Mouse (Mus musculus) left cerebral cortex, adult 6 months (tissue): Measurements from ENCODE around the gene Lrr1. TPM values are rescaled to one million over a fixed set of nuclear protein-coding genes. Genes with fewer than 3 reads are reported as not detected.

Source experiments
- long read RNA-seq, 2 experiments: library from polyadenylated mRNA; unstranded; transcript quantifications; one replicate each; pipeline ENCODE4 v2.0.0; 2019 to 2020
- polyA plus RNA-seq: library from polyadenylated mRNA; unstranded; fragments of <200 nt; fragmentation: Nextera tagmentation; gene quantifications from 2 replicates; pipeline ENCODE4 v1.2.3, GENCODE M21; 2021

Lrr1 gene
- not detected in 2 replicates for polyA plus RNA-seq
- long read RNA-seq, experiment 1 = 0 reads
- long read RNA-seq, experiment 2 = 0 reads

DNA sequence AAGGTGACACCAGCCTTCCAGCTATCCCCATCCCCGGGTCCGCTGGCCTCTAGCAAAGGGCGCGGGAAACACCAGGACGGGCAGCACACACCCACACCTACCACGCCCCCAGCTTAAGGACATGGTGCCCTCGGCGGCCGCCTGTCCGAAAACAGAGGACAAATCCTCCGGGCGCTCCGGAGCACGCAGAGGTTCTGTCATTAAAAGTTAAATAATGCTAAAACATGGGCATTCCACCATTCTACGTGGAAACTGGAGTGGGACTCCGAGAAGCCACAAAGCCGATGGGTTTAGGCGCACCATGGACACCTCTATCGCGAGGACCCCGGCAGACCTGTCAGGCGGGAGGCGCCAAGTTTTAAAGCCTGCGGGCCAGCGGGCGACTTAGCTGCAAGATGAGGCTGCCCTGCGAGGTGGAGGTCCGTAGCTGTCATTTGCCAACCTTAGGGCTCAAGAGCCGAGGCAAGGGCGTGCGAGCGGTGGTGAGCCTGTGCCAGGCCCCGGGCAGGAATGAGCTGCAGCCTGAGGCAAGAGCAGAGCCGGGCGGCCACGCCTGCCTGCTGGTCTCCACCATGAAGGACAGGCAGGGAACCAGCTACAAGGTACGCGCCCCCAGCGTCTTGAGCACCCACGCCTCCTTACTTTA is at the start of gene Lrr1:
Gene Lrr1 (plus strand): TSS at position 354 of the 646 bp plus-strand sequence.

DNA sequence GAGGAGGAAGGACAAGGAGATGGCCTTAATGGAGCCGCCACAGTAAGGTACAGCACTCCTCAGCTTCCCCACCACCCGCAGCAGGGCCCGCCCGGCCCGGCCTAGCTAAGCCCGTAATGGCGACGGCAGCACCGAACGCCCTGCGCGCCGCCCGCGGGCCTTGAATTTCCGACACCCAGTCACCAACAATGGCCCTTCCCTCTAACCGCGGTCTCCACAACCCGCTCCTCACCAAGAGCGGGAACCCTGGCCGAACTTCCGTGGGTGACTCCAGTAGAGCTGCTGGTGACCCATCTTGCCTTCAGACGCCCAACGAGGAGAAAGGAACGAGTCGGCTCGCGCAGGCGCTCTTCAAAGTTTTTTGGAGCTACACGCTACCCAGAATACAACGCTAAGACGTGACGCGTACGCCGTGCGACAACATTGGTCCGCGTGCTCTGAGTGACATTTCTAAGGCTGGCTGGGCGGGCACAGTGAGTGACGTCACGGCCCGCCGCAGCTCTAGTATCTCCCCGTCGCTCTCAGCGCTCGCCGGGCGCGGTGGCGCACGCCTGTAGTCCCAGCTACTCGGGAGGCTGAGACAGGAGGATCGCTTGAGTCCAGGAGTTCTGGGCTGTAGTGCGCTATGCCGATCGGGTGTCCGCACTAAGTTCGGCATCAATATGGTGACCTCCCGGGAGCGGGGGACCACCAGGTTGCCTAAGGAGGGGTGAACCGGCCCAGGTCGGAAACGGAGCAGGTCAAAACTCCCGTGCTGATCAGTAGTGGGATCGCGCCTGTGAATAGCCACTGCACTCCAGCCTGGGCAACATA is 9.6 kb upstream of the Lrr1 start, which contains the start of gene Rps29:
Gene Rps29 (minus strand): TSS at position 422 of the 813 bp plus-strand sequence.

DNA sequence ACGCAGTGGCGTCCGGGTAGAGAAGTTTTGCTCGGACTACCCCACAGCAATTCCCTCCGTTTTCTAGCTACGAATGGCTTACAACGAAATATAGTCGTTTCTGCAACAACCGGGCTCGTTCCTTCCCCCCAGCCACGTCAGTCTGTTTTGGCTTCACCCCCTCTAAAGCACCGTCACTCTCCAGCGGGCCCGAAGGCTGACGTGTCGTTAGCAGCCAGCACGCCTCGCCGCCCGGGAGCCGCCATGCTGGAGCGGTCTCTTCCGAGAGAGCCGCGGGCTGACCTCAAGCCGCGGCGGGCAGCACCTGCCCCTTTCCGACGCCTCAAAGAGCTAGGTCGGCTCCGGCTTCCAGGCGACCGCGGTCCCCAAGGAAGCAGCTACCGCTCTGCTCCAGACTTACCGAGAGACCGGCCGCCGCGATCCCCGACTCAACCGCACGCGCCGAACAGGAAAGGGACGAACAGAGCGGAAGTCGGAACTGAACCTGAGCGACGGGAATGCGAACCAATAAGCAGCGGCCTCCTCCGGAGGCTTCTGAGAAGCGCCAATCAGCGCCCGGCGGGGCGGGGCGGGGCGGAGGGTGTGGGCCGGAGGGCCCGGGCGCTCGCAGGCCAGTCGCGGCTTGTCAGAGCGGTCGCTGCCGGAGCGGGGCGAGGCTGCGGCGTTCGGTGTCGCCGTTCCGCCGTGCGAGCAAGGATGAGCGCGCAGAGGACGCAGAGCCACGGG is 15.1 kb downstream of the Lrr1 start, which contains the start of the genes Rpl36al and Mgat2:
Gene Rpl36al (minus strand): TSS at position 501 of the 726 bp plus-strand sequence.
Gene Mgat2 (plus strand): TSS at position 575 of the 726 bp plus-strand sequence.

DNA sequence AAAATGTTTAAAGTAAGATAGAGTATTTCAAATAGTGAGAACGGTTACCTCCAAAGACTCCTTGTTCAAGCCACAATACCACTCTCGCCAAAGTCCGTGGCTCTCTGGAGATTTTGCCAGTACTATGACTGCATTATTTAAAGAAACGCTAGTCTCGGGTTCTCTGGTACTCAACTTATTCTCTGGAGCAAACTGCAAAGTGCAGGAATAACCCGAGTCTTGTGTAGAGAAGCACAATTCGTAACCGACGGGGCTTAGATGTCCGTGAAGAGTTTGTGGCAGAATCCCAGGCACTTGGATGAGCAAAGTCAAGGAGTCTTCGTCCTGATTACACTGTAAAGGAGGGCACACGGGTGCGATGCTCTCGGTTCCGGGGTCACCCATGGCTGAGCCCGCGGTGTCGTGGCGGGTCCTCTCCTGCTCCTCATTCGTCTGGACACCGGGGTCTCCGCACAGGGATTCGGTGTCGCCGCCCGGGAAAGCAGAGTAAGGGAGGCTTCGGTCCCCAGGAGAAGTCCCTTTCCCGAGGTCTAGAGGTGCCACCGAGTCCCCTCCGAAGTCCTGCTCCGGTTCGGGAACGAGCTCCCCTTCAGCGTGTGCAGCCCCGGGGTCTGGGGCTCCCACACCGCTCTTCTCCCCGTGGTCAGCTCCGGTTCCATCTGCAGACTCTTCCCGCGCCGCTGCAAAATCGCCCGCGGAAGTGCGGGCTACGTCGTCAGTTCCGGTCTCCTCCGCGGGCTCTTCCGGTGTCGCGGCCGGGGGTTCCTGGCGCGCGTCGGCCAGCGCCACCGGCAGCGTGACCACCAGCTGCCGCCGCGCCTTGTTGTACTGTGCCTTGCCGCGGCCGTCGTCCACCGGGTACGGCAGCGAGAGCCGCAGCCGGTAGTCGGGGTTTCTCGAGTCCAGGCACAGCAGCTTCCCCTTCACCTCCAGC is 28.1 kb downstream of the Lrr1 start, which contains the start of gene Gm49383:
Gene Gm49383 (minus strand): TSS at position 661 of the 934 bp plus-strand sequence.

DNA sequence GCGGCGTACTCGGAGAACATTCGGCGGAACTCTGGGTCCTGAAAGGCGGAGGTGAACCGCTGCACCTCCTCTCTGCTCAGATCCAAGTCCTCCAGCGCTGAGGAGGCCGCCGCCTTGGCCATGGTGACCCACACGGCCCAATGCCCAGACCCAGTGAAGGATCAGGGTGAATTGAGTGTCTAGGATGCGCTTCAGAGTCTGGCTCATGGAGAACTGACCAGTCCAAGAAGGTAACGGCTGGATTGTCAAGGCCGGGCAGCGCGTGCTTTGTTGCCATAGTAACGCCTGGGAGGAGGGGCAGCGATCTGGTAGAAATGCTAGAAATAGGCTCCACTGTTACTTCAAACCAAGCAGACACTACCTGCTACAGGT is 29.5 kb downstream of the Lrr1 start, which contains the start of gene Dnaaf2:
Gene Dnaaf2 (minus strand): TSS at position 266 of the 372 bp plus-strand sequence.

DNA sequence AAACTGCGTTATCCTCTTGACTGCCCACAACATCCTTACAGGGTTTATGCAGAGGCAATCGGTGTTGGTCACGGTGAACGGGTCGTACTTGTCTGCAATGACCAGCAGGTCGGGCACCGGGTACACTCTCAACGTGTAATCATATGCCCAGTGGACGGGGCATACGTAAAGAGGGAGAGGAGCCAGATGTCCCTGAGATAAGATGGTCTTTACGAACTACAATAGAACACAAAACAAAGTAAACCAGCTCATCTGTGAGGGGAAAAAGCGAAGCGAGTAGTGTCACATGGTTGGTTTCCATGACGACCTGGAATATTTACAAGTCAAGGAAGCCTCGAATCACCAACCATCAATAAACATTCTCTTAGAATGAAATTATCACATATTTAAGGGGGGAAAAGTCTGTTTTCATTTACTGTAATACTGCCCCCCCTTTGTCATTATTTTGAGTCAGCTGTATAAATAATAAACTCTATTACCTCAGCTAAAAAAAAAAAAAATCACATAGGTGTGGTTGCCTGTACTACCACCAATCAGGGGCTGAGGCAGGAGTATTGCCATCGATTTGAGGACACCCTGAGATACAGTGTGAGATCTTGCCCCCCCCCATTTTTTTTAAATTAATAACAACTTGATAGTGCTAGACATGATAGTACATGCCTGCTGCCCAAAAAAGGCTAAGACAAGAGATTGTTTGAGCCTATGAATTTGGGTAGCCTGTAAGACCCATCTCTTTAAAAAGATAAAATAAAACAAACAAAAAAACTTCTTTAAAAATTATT is 35.6 kb downstream of the Lrr1 start, which contains the start of gene Gm49384:
Gene Gm49384 (minus strand): TSS at position 216 of the 782 bp plus-strand sequence.

DNA sequence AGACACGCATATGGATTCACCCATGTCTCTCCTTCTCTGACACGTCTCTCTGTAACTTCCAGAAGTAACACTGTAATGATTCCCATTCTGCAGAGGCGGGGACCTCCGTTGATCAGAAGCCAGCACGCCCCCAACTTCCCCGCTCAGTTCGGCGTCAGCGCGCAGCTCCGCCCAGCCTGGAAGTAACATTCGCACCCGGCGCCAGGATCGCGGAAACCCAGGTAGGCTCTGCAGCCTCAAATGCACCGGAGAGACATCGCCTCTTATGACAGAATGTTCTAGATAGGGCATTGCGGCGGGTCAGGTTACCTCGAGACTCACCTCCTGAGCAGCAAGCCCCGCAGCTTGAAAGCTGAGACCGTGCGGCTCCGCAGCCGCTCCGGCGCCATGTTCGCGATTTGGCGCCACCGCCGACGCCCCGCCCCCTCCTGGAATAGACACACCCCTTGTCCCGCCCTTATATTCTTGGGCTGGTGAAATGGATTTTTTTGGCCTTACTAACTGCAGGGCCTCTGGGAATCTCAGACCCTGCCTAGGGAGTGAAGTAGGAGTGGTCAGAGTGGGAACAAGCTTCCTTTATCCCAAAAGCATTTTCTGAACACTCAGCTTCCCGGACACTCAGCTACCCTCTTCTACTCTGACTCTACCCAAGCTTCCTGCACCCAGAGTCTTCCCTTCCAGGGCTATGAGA is 59.3 kb downstream of the Lrr1 start, which contains the start of gene Pole2:
Gene Pole2 (minus strand): TSS at position 420 of the 691 bp plus-strand sequence.

Other genes starting within 250 kb of the Lrr1 start
- 6,173 and 6,944 TPM in 2 replicates for gene Rps29, start 9.6 kb upstream of the Lrr1 start, polyA plus RNA-seq
- gene Rpl36al, start 15.3 kb downstream of the Lrr1 start, polyA plus RNA-seq = 698 and 733 TPM in 2 replicates
- gene Mgat2, start 15.3 kb downstream of the Lrr1 start, polyA plus RNA-seq = 29.5 and 31.1 TPM in 2 replicates
- gene Gm49383, start 28.3 kb downstream of the Lrr1 start, polyA plus RNA-seq = 3.1 and 5.5 TPM in 2 replicates
- gene Dnaaf2, start 29.6 kb downstream of the Lrr1 start, polyA plus RNA-seq = 3.8 and 5.0 TPM in 2 replicates
- 1.1 and 3.3 TPM in 2 replicates for gene Gm49384, start 35.5 kb downstream of the Lrr1 start, polyA plus RNA-seq
- gene Pole2, start 59.4 kb downstream of the Lrr1 start, polyA plus RNA-seq = 0.20 and 0.32 TPM in 2 replicates
- 24.6 and 28.6 TPM in 2 replicates for gene Klhdc1, start 72.4 kb downstream of the Lrr1 start, polyA plus RNA-seq
- gene Klhdc2, start 127.9 kb downstream of the Lrr1 start, polyA plus RNA-seq = 84.6 and 172 TPM in 2 replicates
- 23.1 and 26.5 TPM in 2 replicates for gene Nemf, start 188.4 kb downstream of the Lrr1 start, polyA plus RNA-seq
- gene Arf6, start 203.3 kb downstream of the Lrr1 start, polyA plus RNA-seq = 12.3 and 63.9 TPM in 2 replicates
- gene Gm9887, start 203.6 kb downstream of the Lrr1 start, polyA plus RNA-seq = 0.85 and 3.1 TPM in 2 replicates